ENCODE assay signal across 13 mouse cellular contexts in the genomic region with DNA sequence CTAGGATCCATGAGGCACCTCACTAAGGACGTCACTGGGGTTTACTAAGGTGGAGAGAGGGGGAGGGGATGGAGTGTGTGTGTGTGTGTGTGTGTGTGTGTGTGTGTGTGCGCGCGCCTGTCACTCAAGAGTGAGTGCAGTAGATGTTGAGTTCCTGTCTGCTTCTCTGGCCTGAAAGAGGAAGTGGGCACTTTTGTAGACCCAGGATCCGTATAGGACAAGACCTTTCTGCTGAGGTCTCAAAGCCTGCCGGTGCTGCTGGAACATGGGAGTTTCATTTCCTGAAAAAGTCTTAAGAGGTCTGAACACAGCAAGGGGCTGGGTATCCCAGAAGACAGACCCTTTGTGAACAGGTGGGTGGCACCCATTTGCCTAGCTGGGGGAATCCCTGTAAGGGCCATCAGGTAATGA. TPM values are rescaled to one million over a fixed set of nuclear protein-coding genes. Genes with fewer than 3 reads are reported as not detected.
DNase-seq lines count a peak whose midpoint lies in the region; ATAC-seq lines count a peak whose summit lies in the region.
"Had no signal": no experiment of that assay in that cellular context is flagged by ENCODE, and none has a peak within 500 bp of the region (broad histone marks: within the 10 kb centered on the region; RNA-seq: fewer than 3 reads in every experiment).

No protein-coding gene starts in this region.

- DNase-seq in 416B (ENCODE audit: low read depth) (peak; percentile 86), A20 (ENCODE audit: low read depth, low spot score) (peak; percentile 94)
- peak; percentile 45 for DNase-seq in spleen, adult 12 weeks (ENCODE audit: low spot score)
- no peak for DNase-seq in adrenal gland, adult 2 months
- no peak for DNase-seq in frontal cortex, postnatal 25 days (ENCODE audit: low spot score in 2 of 2)
- DNase-seq in adrenal gland, postnatal 14 days, result no peak
- DNase-seq: cerebellum, adult 18-20 months had no signal

- peak; percentile 87 for ATAC-seq in granulocyte monocyte progenitor cell, adult 5-6 weeks (replicated peaks; ENCODE audit: poor library complexity, severe bottlenecking)

RNA-seq across cellular contexts. Expression of gene Icosl, which starts 18.0 kb away (rescaled TPM):
- total RNA-seq in granulocyte monocyte progenitor cell, adult 5-6 weeks (2014; fragmentation: Nextera tagmentation), result 7.4 and 8.5 TPM in 2 replicates
- total RNA-seq in granulocyte monocyte progenitor cell, adult 5-6 weeks (2017), result 0.57 and 2.9 TPM in 2 replicates
- 10 to 100 TPM; 14.9 to 16.4 TPM for total RNA-seq in adrenal gland, adult 2 months (2021)
- 22.8 and 32.0 TPM in 2 replicates for polyA plus RNA-seq in adrenal gland, adult 2 months (2012; rRNA removed)
- total RNA-seq in adrenal gland, postnatal 14 days (2021), result 9.8 and 19.8 TPM in 2 replicates

RNA-seq across cellular contexts. Expression of gene Aire, which starts 43.7 kb away (rescaled TPM):
- total RNA-seq in granulocyte monocyte progenitor cell, adult 5-6 weeks (2014; fragmentation: Nextera tagmentation), result 1.0 TPM in 1 of 2 replicates, not detected in the other
- total RNA-seq in granulocyte monocyte progenitor cell, adult 5-6 weeks (2017), result not detected in 2 replicates
- not detected for total RNA-seq in adrenal gland, adult 2 months (2021)
- polyA plus RNA-seq in adrenal gland, adult 2 months (2012; rRNA removed), result 0.08 TPM in 1 of 2 replicates, not detected in the other
- not detected in 2 replicates for total RNA-seq in adrenal gland, postnatal 14 days (2021)
- total RNA-seq: gastrocnemius, adult 18-20 months; heart, postnatal 25 days had no signal
- polyA plus RNA-seq: embryonic facial prominence, embryonic 14.5 days had no signal

RNA-seq across cellular contexts. Expression of gene Dnmt3l, which starts 45.4 kb away (rescaled TPM):
- 0.45 TPM in 1 of 2 replicates, not detected in the other for total RNA-seq in granulocyte monocyte progenitor cell, adult 5-6 weeks (2014; fragmentation: Nextera tagmentation)
- total RNA-seq in granulocyte monocyte progenitor cell, adult 5-6 weeks (2017), result 0.67 and 1.6 TPM in 2 replicates
- 10 to 100 TPM; 23.2 to 29.5 TPM for total RNA-seq in adrenal gland, adult 2 months (2021)
- 14.6 and 15.5 TPM in 2 replicates for polyA plus RNA-seq in adrenal gland, adult 2 months (2012; rRNA removed)
- 7.2 and 8.4 TPM in 2 replicates for total RNA-seq in adrenal gland, postnatal 14 days (2021)
- total RNA-seq: gastrocnemius, adult 18-20 months had no signal
- polyA plus RNA-seq: embryonic facial prominence, embryonic 14.5 days; limb, embryonic 11.5 days; midbrain, embryonic 12.5 days had no signal

Comparison
In these comparisons a context has a peak if more than half of its experiments do, and no peak if none do; other contexts are left out.
1. DNase-seq: peak in 416B (single experiment), A20 (single experiment) and spleen, adult 12 weeks (single experiment); none in adrenal gland, adult 2 months (single experiment), frontal cortex, postnatal 25 days (0 of 2) and adrenal gland, postnatal 14 days (single experiment).